Mouse (Mus musculus) ES-E14 (cell line): ENCODE data around the gene Lefty1.

Experiments used
- HCFC1 ChIP-seq: IDR thresholded peaks from 2 replicates; pipeline ENCODE4 v1.6.1; 2012; ENCODE audit warnings: low read length, inconsistent platforms, borderline replicate concordance; ENCODE audit not compliant: insufficient read depth
- MAFK ChIP-seq: IDR thresholded peaks from 2 replicates; pipeline ENCODE4 v1.6.1; 2014; ENCODE audit warnings: mild to moderate bottlenecking, low read depth, low read length, inconsistent platforms; ENCODE audit not compliant: insufficient read depth
- ZC3H11A ChIP-seq: IDR thresholded peaks from 2 replicates; pipeline ENCODE4 v1.6.1; 2012; ENCODE audit warnings: low read depth, mild to moderate bottlenecking, inconsistent platforms, low read length, borderline replicate concordance
- ZNF384 ChIP-seq: IDR thresholded peaks from 2 replicates; pipeline ENCODE4 v1.6.1; 2012; ENCODE audit warnings: low read depth, low read length, inconsistent platforms

DNA sequence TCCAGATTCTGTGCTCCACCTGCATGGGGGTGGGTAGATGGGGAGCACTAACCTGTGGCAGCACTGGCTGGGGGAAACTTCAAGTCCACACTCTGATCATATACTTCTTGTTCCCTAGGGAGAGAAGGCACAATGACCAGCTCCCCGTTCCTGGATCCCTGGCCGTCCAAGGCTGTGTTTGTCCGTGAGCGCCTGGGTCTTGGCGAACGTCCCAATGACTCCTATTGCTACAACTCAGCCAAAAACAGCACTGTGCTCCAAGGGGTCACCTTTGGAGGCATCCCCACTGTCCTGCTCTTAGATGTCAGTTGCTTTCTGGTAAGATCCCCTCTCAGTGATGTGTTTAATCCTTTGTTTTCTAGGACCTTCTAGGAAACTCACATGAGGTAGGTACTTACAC lies 11.6 kb downstream of the Lefty1 start:
- TF ChIP-seq ZC3H11A, result no peak
- no peak for TF ChIP-seq HCFC1
- no peak for TF ChIP-seq MAFK
- TF ChIP-seq ZNF384, result no peak
